Mouse (Mus musculus) heart, postnatal 0 days (tissue): ENCODE data around the gene Snapc4. TPM values are rescaled to one million over a fixed set of nuclear protein-coding genes. Genes with fewer than 3 reads are reported as not detected.

Source experiments
- ATAC-seq: fragments of 200-750 bp; cut with Nextera tagmentation; 2 replicates; pipeline ENCODE4 v1.8.0; 2017; ENCODE audit warnings: low read depth, moderate number of reproducible peaks, moderate library complexity; ENCODE audit not compliant: insufficient read depth
- DNase-seq: peaks from one replicate; pipeline ENCODE4 v3.0.0-alpha.2; 2016; ENCODE audit warnings: low spot score
- H3K27ac ChIP-seq: fragments of 300-500 bp; sonication (generic); 2 replicates; pipeline ENCODE4 v1.5.1; 2014; ENCODE audit warnings: low read depth, mild to moderate bottlenecking
- H3K27me3 ChIP-seq: fragments of 300-500 bp; sonication (generic); 2 replicates; pipeline ENCODE4 v1.6.1; 2014; ENCODE audit warnings: low read length, mixed read lengths; ENCODE audit not compliant: control insufficient read depth, insufficient read depth
- H3K36me3 ChIP-seq: fragments of 300-500 bp; sonication (generic); replicated peaks from 2 replicates; pipeline ENCODE4 v1.6.1; 2014; ENCODE audit warnings: low read length, mixed read lengths; ENCODE audit not compliant: control insufficient read depth, insufficient read depth
- H3K4me1 ChIP-seq: fragments of 300-500 bp; sonication (generic); 2 replicates; pipeline ENCODE4 v1.6.1; 2014; ENCODE audit warnings: antibody characterized with exemption; ENCODE audit not compliant: control insufficient read depth, insufficient read depth
- H3K4me2 ChIP-seq: fragments of 300-500 bp; sonication (generic); 2 replicates; pipeline ENCODE4 v1.6.1; 2014; ENCODE audit warnings: low read depth, mild to moderate bottlenecking, low read length, moderate library complexity
- H3K4me3 ChIP-seq: fragments of 300-500 bp; sonication (generic); 2 replicates; pipeline ENCODE4 v1.5.1; 2014; ENCODE audit warnings: low read depth, low read length
- H3K9ac ChIP-seq: fragments of 300-500 bp; sonication (generic); replicated peaks from 2 replicates; pipeline ENCODE4 v1.6.1; 2014; ENCODE audit warnings: low read depth, low read length, mixed read lengths
- H3K9me3 ChIP-seq: fragments of 300-500 bp; sonication (generic); replicated peaks from 2 replicates; pipeline ENCODE4 v1.6.1; 2016; ENCODE audit warnings: low read length; ENCODE audit not compliant: control insufficient read depth
- CTCF ChIP-seq: IDR thresholded peaks from 2 replicates; pipeline ENCODE4 v1.5.1; 2016; ENCODE audit warnings: antibody characterized with exemption, control low read depth, low read depth
- EP300 ChIP-seq: IDR thresholded peaks from 2 replicates; pipeline ENCODE4 v1.6.1; 2016; ENCODE audit warnings: antibody characterized with exemption, low read depth
- WGBS: fragments of 180-500 bp; shearing (Covaris S2); extraction: QIAGEN DNeasy Blood & Tissue Kit; methylation state at CpG from one replicate; pipeline ENCODE4 v1.1.7; 2014; 5-methylcytosine and 5-hydroxymethylcytosine counted together
- polyA plus RNA-seq: library from polyadenylated mRNA; unstranded; fragments of >200 nt; fragmentation: Nextera tagmentation; extraction: Ambion mirVana; gene quantifications from 2 replicates; pipeline ENCODE4 v1.2.1, GENCODE M21; 2015
- total RNA-seq: library from RNA; depleted of rRNA; stranded (reverse); fragments of >200 nt; gene quantifications from 2 replicates; pipeline ENCODE4 v1.2.3, GENCODE M21; 2014; ENCODE audit warnings: low replicate concordance; rRNA removed

The Snapc4 gene
- total and polyA plus RNA-seq, 2 experiments from 2014 or later, result 8.1 to 9.6 TPM

DNA sequence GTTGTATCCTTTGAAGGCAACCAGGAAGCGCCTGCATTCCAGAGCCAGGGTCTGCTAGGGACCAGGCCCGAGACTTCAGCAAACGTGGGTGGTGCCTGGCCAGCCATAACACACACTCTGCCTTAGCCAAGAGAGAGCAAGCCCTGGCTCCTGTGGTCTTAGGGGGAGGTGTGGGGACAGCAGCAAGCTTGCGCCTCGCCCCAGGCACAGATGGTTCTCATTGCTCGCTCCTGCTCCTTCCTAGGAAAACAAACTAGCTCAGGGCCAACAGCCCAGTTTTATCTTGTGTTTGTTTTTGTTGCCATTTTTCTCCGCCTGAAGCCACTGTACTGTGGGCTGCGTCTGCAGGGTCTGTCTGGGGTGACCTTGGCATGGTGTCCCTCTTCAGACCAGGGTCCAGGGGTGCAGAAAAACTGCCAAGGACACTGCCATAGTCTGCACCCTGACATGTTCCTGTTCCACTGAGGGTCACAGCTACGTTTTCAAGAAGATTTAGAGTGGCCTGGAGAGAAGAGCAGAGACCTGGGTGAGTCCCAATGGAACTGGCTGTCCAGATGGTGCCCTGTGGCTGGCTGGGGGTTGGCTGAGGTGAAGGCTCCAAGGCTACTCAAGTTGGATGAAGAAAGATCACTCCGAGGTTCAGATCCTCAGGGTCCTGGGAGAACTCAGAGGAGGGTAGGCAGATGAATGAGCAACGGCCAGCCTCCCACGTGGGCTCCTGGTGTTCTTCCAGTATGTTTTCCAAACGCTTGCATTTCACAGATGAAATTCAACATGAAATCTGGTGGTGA is 66.0 kb downstream of the Snapc4 start:
- 0 out of 2 replicates have a peak, but pooled peaks have one; percentile 6 for ATAC-seq
- DNase-seq, result peak; percentile 33
- Histone ChIP-seq H3K4me1 (peaks cover 23% of the 10 kb centered on the region), H3K27me3 (no peaks in the 10 kb centered on the region), H3K4me3 (peak overlapping the region; percentile 93; the same call in 1 of the 2 replicates), H3K4me2 (peak overlapping the region; percentile 93), H3K27ac (peak overlapping the region; percentile 92), H3K36me3 (no peaks in the 10 kb centered on the region), H3K9ac (0 out of 2 replicates have a peak overlapping the region, but pooled peaks have one; percentile 91), H3K9me3 (no peaks in the 10 kb centered on the region)
- TF ChIP-seq EP300 (no peak), CTCF (no peak)
- WGBS, result 45% methylated on average over 13 of the region's 13 CpGs

DNA sequence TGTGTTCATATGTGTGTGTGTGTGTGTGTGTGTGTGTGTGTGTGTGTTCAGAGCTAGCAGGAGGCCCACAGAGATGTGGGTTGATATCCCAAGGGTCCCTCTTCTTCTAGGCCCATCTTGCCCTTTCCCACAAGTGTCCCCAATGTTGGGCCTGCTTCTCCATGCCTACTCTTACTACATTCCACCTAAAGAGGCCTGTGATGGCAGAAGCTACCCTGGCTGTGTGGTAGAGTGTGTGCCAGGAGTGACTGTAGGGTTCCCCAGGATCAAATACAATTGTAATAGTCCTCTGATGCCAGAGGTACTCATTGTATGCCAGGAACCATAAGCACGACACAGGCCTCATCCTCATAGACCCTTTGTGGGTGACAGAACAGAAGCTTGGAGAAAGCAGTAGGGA is 67.1 kb downstream of the Snapc4 start:
- no peak overlapping the region for H3K27ac ChIP-seq
- H3K9ac ChIP-seq, result no peak overlapping the region
- peaks cover 20% of the 10 kb centered on the region for H3K4me1 ChIP-seq
- DNase-seq, result no peak
- no peak for TF ChIP-seq CTCF
- TF ChIP-seq EP300, result no peak
- no peak overlapping the region for H3K4me2 ChIP-seq
- ATAC-seq, result no peak
- WGBS, result 80% methylated on average over 1 of the region's 1 CpGs
- no peaks in the 10 kb centered on the region for H3K27me3 ChIP-seq
- H3K4me3 ChIP-seq, result no peak overlapping the region
- no peaks in the 10 kb centered on the region for H3K36me3 ChIP-seq
- H3K9me3 ChIP-seq, result no peaks in the 10 kb centered on the region

DNA sequence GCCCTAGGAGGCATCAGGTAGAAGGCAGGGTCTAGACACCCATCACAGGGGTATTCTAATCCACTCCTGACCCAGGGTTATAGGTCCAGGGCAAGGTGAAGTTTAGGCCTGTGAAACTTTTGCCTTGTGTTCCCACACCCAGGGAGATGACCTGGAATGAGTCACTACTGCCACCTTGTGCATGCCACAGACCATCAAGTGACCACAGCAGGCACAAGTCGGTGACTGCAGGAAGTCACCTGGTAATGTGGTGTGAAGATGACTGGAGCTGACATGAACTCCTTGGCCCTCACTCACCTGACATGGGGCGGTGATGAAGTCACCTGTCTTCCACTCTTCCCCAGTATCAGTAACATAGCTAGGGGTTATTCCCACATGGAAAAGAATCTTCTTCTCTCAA is 67.6 kb downstream of the Snapc4 start:
- no peak for DNase-seq
- Histone ChIP-seq H3K4me3 (no peak overlapping the region), H3K9me3 (no peaks in the 10 kb centered on the region), H3K27ac (no peak overlapping the region), H3K4me2 (no peak overlapping the region), H3K36me3 (no peaks in the 10 kb centered on the region), H3K4me1 (peaks cover 20% of the 10 kb centered on the region), H3K9ac (no peak overlapping the region), H3K27me3 (no peaks in the 10 kb centered on the region)
- WGBS, result 48% methylated on average over 2 of the region's 2 CpGs
- TF ChIP-seq EP300 (no peak), CTCF (peak; percentile 53)
- no peak for ATAC-seq

Other genes starting within 250 kb of the Snapc4 start
- not detected in 2 replicates for gene Lhx3, start 172.4 kb downstream of the Snapc4 start, total RNA-seq
- not detected in 2 replicates for gene Lhx3, start 172.4 kb downstream of the Snapc4 start, polyA plus RNA-seq
- 8.5 and 15.3 TPM in 2 replicates for gene Qsox2, start 143.1 kb downstream of the Snapc4 start, total RNA-seq
- gene Qsox2, start 143.1 kb downstream of the Snapc4 start, polyA plus RNA-seq, result 7.5 and 8.2 TPM in 2 replicates
- 0.61 and 0.97 TPM in 2 replicates for gene Ccdc187, start 86.1 kb downstream of the Snapc4 start, total RNA-seq
- 0.04 TPM in 2 replicates for gene Ccdc187, start 86.1 kb downstream of the Snapc4 start, polyA plus RNA-seq
- 577 and 610 TPM in 2 replicates for gene Gpsm1, start 65.1 kb downstream of the Snapc4 start, total RNA-seq
- gene Gpsm1, start 65.1 kb downstream of the Snapc4 start, polyA plus RNA-seq, result 146 and 148 TPM in 2 replicates
- 20.2 and 23.0 TPM in 2 replicates for gene Dnlz, start 28.5 kb downstream of the Snapc4 start, total RNA-seq
- 17.0 and 18.6 TPM in 2 replicates for gene Dnlz, start 28.5 kb downstream of the Snapc4 start, polyA plus RNA-seq
- gene Card9, start 19.7 kb downstream of the Snapc4 start, total RNA-seq, result 1.5 TPM in 1 of 2 replicates, not detected in the other
- 0.18 and 0.31 TPM in 2 replicates for gene Card9, start 19.7 kb downstream of the Snapc4 start, polyA plus RNA-seq
- gene Entr1, start 8.7 kb upstream of the Snapc4 start, total RNA-seq, result 57.4 and 67.4 TPM in 2 replicates
- 56.4 and 57.2 TPM in 2 replicates for gene Entr1, start 8.7 kb upstream of the Snapc4 start, polyA plus RNA-seq
- gene Pmpca, start 8.7 kb upstream of the Snapc4 start, total RNA-seq, result 52.5 and 102 TPM in 2 replicates
- gene Pmpca, start 8.7 kb upstream of the Snapc4 start, polyA plus RNA-seq, result 91.1 and 99.2 TPM in 2 replicates
- gene Inpp5e, start 28.6 kb upstream of the Snapc4 start, total RNA-seq, result 16.7 and 22.0 TPM in 2 replicates
- 10.2 and 11.0 TPM in 2 replicates for gene Inpp5e, start 28.6 kb upstream of the Snapc4 start, polyA plus RNA-seq
- gene Sec16a, start 64.6 kb upstream of the Snapc4 start, total RNA-seq, result 48.3 and 49.0 TPM in 2 replicates
- 7.1 and 7.5 TPM in 2 replicates for gene Sec16a, start 64.6 kb upstream of the Snapc4 start, polyA plus RNA-seq
- gene Notch1, start 136.0 kb upstream of the Snapc4 start, total RNA-seq, result 54.0 and 63.3 TPM in 2 replicates
- 4.9 and 5.7 TPM in 2 replicates for gene Notch1, start 136.0 kb upstream of the Snapc4 start, polyA plus RNA-seq
- gene Egfl7, start 199.4 kb upstream of the Snapc4 start, total RNA-seq, result 375 and 401 TPM in 2 replicates
- 158 and 159 TPM in 2 replicates for gene Egfl7, start 199.4 kb upstream of the Snapc4 start, polyA plus RNA-seq
- gene Gm20532, start 206.0 kb upstream of the Snapc4 start, total RNA-seq, result not detected in 2 replicates
- gene Gm20532, start 206.0 kb upstream of the Snapc4 start, polyA plus RNA-seq, result not detected in 2 replicates
- 41.0 and 49.3 TPM in 2 replicates for gene Agpat2, start 223.8 kb upstream of the Snapc4 start, total RNA-seq
- gene Agpat2, start 223.8 kb upstream of the Snapc4 start, polyA plus RNA-seq, result 23.9 and 24.1 TPM in 2 replicates
- 16.5 and 23.2 TPM in 2 replicates for gene Fam69b, start 247.8 kb upstream of the Snapc4 start, total RNA-seq
- gene Fam69b, start 247.8 kb upstream of the Snapc4 start, polyA plus RNA-seq, result 7.7 and 9.7 TPM in 2 replicates